Mouse (Mus musculus) activated CD4-positive, CD25-positive, alpha-beta regulatory T cell, adult 9 weeks (primary cell): Measurements from ENCODE around the gene Tnrc6c. TPM values are rescaled to one million over a fixed set of nuclear protein-coding genes. Genes with fewer than 3 reads are reported as not detected.

Experiments used
- polyA plus RNA-seq: library from polyadenylated mRNA; unstranded; fragments of 100-300 nt; shearing (Covaris generic); gene quantifications from one replicate; pipeline ENCODE4 v1.2.1, GENCODE M21; 2017

Tnrc6c gene
- polyA plus RNA-seq, result 8.4 TPM

GRCm38 (mm10) chr11:117653491-117654351, at the start of gene Tnrc6c:
Gene Tnrc6c, plus strand, starts transcription at chr11:117654289.

GRCm38 (mm10) chr11:117781993-117782704, 128.1 kb downstream of the Tnrc6c start, which contains the start of the genes Tmc8 and Tmc6:
Gene Tmc8, plus strand, starts transcription at chr11:117782076.
Gene Tmc6, minus strand, starts transcription at chr11:117782198.

GRCm38 (mm10) chr11:117797511-117798159, 143.5 kb downstream of the Tnrc6c start, which contains the start of gene 6030468B19Rik:
Gene 6030468B19Rik, plus strand, starts transcription at chr11:117797660.

GRCm38 (mm10) chr11:117809407-117810311, 155.6 kb downstream of the Tnrc6c start, which contains the start of the genes Gm20708 and Syngr2:
Gene Gm20708, plus strand, starts transcription at chr11:117809668.
Gene Syngr2, plus strand, starts transcription at chr11:117809668.

Other genes starting within 250 kb of the Tnrc6c start
- not detected for gene Gm11733, start 169.9 kb upstream of the Tnrc6c start, polyA plus RNA-seq
- gene Tmc8, start 127.8 kb downstream of the Tnrc6c start, polyA plus RNA-seq, result 144 TPM
- 164 TPM for gene Tmc6, start 127.9 kb downstream of the Tnrc6c start, polyA plus RNA-seq
- not detected for gene 6030468B19Rik, start 143.4 kb downstream of the Tnrc6c start, polyA plus RNA-seq
- gene Gm20708, start 155.4 kb downstream of the Tnrc6c start, polyA plus RNA-seq, result 4.7 TPM
- gene Syngr2, start 155.4 kb downstream of the Tnrc6c start, polyA plus RNA-seq, result 194 TPM
- 25.4 TPM for gene Afmid, start 171.6 kb downstream of the Tnrc6c start, polyA plus RNA-seq
- gene Tk1, start 171.8 kb downstream of the Tnrc6c start, polyA plus RNA-seq, result 37.5 TPM
- gene Birc5, start 195.0 kb downstream of the Tnrc6c start, polyA plus RNA-seq, result 26.0 TPM
- gene Tmem235, start 206.5 kb downstream of the Tnrc6c start, polyA plus RNA-seq, result not detected
- gene Tha1, start 219.2 kb downstream of the Tnrc6c start, polyA plus RNA-seq, result 20.2 TPM